Mouse (Mus musculus): Measurements from ENCODE around the gene Gpatch2.

Gene Gpatch2

DNA sequence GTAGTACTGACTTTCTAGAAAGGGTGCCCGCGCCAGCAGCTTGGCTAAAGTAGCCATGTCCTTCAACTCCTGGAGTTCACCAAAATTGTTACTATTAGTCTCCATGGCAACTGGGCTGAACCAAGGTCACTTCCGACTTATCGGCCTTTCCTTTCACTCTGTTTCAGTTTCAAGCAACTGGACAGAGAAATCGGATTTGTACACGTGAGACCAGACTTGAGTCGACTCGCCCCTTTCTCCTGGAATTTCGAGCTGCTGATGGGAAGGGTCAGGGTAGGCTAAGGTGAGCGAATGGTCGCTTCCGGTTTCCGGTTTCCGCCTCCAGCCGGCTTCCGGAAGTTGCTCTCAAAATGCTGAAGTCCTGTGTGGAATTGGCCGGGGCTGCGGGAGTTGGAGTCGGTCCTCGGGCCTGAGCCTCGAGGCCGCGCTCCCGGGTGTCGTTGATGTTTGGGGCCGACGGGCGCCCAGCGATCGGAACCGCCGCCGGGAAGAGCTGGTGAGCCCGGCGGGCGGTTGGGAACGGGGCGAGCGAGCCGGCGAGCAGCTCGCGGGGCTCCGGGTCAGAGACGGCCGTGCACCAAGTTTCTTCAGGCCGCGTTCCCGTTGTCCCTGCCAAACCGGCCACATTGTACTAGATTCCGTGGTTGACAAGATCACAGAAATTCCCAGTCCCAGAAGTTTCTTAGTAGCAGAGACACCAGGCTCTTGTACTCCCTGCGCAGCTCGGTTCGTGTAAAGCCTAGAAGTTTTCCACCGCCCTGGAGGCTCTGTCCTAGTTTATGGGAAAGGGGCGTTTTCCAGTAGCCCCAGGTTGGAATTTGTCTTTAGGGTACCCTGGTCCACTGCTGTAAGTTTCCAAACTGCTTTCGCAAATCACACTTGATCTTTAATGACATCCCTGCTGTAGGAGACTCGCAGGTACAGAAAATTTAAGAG lies at the start of gene Gpatch2, which contains the start of gene Spata17:
Gene Gpatch2, plus strand, starts transcription at position 328 of the 936 bp plus-strand sequence.
Gene Spata17, minus strand, starts transcription at position 285 of the 936 bp plus-strand sequence.
- in situ Hi-C loops (cut with MboI, MseI), result loop anchor here (25.0 kb wide), 1 partner anchor 1797 kb away; the partner anchor contains the start of gene Kctd3

DNA sequence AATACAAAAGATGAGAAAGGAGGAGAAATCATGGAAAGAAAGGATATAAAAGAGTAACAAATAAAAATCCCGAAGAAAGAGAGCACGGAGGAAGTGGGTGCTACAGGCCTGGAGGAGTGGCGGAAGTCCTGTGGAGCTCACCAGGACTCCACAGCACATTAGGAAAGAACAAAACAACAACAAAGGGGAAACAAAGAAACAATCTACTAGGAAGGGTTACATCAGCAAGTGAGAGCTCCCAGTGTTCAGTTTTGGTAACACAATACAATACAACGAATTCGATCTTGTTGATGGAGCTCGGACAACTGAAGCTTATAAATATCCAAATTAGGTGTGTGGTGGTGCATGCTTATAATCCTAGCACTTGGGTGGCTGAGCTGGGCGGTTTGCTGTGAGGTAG lies 45.7 kb upstream of the Gpatch2 start:
- in situ Hi-C loops (cut with MboI, MseI), result no loop called here

DNA sequence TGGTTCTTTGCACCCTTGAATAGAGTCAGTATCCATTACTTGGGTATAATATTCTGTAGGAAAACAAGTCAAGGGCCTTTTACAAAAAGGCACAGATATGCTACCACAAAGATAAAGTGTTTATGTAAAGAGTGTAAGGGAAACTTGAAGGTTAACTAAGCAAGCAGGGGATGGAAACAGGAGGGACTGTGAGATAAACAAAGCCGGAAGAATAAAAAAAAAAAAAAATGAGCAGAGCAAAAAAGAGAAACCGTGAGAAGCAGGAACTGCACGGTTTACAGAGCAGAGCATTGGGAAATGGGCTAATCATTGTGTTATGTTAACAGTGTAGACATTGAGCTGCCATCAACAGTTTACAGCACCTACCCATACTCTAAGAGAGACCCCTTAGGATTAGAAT lies 44.9 kb upstream of the Gpatch2 start:
- in situ Hi-C loops (cut with MboI, MseI), result no loop called here

DNA sequence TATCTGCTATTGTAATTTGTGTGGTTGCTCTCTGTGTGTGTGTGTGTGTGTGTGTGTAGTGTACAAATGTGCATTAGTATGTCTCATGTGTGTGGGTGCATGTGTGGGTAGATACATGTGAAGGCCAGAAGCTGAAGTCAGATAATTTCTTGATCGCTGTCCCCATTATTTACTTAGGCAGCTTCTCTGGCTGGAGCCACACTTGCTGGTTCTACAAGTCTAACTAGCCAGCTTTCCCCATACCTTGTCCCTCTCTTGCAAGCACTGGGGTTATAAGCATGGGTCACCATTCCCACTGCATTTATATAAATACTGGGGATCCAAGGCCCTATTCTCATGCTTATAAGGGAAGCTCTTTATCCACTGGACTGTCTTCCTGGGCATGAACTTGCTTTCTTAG lies 39.3 kb upstream of the Gpatch2 start:
- in situ Hi-C loops (cut with MboI, MseI), result no loop called here

DNA sequence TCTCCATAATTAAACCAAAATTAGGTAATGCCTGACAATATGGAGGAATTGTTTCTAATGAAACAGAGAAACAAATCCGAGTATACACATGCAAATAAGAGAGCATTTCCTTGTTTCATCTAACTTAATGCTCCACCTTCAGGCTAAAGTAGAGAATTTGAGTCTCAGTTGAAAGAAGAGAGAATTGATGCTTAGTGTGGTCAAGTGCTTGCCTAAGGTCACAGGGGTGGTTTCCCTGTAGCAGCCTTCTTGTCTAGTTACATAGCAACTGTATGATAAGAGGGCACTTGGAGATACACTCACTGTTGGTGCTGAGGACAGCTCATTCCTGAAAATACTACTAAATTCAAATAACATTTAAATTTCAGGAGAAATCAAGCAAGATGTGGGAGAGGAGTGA lies 36.8 kb upstream of the Gpatch2 start:
- in situ Hi-C loops (cut with MboI, MseI), result no loop called here

DNA sequence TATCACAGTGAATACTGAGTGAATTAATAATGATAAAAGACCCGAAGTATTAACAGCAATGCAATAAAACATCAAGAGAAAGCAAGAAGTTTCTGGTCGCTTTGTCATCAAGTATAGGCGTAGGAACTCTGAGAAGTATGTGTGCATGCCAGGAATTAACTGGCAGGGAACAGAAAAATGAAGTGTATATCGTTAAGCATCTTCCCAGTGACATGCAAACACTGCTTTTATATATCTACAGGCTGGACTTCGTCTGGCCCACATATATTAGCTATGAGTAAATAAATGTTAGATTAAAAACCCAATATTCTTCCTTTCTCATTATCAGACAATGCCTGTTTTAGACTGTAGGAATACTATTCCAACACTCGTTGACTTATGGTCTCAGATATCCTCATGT lies 9.8 kb upstream of the Gpatch2 start:
- in situ Hi-C loops (cut with MboI, MseI), result loop anchor here (25.0 kb wide), 1 partner anchor 1807 kb away; the partner anchor contains the start of gene Kctd3

DNA sequence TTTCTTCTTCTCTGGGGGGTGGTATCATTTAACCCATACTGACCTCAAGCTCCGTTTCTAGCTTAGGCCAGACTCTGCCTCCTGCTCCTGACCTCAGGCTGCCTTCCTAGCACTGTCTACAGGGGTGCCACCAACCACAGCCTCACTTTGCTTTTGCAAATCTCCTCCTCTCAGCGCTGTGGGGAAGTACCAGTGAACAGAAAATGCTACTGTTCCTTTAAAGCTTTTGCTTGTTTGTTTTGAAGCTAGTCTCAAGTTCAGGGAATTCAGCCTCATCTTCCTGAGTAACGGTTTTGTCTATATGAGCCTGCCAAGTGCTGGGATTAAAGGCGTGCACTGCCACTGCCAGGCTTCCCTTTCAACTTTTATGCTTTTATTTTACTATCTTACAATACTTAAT lies 5.8 kb upstream of the Gpatch2 start:
- in situ Hi-C loops (cut with MboI, MseI), result loop anchor here (25.0 kb wide), 1 partner anchor 1803 kb away; the partner anchor contains the start of gene Kctd3

DNA sequence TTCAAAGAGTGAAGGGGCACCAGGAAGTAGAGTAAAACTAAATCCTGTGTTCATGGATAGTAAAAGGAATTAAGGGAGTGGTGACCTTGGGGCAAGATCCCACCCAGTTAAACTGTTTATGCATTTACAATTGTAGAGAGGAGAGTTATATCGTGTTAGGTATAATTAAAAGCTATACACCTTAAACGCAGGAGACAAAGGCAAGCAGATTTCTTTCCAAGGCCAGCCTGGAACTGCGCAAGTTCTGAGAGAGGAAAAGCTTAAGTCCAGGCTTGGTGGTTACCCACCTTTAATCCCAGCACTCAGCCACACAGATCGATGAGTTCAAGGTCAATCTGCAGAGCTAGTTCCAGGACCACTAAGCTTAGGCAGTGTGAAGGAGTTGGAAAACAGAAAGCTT lies 4.6 kb upstream of the Gpatch2 start:
- in situ Hi-C loops (cut with MboI, MseI), result loop anchor here (25.0 kb wide), 1 partner anchor 1802 kb away; the partner anchor contains the start of gene Kctd3

DNA sequence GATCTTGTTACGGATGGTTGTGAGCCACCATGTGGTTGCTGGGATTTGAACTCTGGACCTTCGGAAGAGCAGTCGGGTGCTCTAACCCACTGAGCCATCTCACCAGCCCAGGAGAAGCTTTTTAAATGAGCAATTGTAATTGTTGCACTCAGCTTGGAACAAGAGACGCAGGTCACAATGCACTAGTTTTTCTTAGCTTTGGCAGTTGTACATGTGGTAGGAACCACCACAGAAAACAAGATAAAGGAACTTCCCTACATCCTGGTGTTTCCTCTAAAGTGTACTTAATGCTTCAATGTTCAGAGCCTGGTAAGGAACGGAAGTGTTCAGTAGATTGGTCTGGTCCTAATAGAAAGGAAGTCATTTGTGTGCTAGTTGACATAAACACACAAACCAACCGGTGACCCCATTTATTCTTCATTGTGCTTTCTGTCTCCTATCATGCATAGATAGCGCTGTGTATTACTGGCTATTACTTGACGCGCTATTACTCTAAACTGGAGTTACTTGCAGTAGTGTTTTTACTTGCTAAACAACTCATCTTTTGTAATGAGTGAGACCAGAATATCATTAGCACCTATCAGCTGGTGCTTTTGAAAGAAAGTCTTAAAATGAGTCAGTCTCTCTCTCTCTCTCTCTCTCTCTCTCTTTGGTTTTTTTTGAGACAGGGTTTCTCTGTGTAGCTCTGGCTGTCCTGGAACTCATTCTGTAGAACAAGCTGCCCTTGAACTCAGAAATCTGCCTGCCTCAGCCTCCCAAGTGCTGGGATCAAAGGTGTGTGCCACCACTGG lies 1.5 kb downstream of the Gpatch2 start:
- in situ Hi-C loops (cut with MboI, MseI), result loop anchor here (25.0 kb wide), 1 partner anchor 1795 kb away; the partner anchor contains the start of gene Kctd3

DNA sequence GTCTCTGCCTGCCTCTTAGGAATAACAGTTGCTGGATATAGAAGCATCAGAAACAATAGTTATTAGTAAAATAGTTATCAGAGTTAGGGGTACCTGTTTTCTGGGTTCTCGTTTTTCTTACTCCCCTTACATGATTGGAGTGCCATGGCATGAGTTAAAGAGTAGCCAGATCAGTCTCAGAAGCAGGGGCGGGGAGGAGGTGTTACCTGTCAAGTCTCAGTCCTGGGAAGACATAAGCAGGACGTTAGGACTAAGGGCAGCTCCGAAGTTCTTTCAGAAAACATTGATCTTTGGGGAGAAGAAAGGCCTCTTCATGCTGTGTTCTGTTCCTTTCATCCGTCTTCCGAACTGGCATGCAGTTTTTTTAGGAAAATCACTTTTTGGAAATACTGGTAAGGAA lies 5.4 kb downstream of the Gpatch2 start:
- in situ Hi-C loops (cut with MboI, MseI), result loop anchor here (25.0 kb wide), 1 partner anchor 1792 kb away; the partner anchor contains the start of gene Kctd3

DNA sequence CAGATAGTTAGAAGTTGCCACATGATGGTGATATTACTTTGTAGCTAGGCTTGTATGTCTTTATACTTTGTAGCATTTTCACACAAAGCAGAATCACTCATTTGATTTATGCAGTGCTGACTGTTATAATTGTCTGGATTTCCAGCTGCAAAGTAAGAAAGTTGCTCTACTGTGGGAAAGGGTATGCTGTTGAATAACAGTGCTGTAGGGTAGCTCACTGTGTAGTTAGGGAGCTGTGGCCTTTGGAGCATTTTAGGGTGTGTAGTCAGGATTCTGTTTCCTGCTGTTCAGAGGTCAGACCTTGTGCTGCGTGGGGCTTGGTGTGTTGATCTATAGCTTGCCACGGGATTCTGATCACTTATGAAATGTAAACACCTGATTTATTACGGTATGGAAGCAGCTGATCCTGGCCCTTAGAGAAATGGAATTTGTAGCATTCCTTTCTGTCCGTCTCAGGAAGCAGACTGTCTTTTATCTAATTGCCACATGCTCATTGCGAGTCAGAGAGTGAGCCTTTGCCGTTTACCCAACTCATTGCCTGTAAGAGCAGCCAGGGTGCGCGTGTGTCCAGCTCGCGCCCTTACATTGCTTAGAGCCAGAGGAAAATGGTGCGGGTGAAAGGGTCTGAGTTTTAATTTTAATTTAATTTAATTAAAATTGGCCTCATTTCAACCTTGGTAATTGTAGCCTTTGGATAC lies 11.2 kb downstream of the Gpatch2 start:
- in situ Hi-C loops (cut with MboI, MseI), result no loop called here

DNA sequence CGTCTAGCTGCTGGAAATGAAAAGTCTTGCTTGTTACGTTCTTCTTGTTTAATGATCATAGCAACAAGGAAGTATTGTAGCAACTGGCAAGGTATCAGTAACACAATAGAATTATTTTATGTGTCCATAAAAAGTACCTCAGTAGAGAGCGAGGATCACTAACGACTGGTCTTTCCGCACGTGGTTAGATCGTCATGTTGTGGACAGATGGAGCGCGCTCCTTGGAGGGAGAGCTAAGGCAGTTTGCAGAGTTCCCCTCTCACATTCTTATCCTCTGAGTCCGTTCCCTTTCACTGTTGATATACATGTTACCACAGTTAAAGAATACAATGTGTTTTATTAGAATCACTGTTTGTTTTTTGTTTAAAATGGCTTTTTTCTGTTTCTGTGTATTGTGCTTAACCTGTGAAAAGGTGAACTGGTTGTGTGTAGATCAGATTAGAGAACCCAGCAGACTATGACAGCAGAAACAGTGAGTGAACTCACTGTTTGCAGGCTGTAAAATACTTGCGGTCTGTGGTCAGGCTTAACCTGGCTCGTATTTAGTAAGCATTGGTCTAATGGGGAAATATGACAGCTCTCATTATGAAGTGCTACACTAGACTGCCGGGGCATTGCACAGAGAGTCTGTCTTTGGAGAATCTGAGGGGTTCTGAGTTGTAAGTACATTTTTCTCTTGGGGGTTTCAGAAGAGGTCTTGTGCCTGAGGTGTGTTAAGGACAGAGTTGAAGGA lies 13.3 kb downstream of the Gpatch2 start:
- in situ Hi-C loops (cut with MboI, MseI), result no loop called here

DNA sequence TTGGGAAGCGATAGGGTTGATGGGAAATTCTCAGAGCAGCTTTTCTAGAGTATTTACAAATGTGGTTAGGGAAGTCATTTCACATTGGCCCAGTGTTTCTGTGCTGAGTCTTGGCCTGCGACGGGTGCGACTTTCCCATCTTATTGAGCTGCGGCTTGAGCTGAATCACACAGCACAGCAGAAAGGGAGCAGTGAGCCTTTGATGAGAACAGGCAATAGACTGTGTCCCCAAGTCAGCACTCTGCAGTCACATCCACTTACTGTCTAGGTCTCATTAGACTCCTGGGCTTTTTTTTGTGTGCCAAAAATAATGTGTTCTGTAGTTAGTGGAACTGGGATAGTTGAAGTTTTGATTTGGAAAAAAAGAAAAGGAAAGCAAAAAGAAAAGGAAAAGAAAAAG lies 14.9 kb downstream of the Gpatch2 start:
- in situ Hi-C loops (cut with MboI, MseI), result no loop called here

DNA sequence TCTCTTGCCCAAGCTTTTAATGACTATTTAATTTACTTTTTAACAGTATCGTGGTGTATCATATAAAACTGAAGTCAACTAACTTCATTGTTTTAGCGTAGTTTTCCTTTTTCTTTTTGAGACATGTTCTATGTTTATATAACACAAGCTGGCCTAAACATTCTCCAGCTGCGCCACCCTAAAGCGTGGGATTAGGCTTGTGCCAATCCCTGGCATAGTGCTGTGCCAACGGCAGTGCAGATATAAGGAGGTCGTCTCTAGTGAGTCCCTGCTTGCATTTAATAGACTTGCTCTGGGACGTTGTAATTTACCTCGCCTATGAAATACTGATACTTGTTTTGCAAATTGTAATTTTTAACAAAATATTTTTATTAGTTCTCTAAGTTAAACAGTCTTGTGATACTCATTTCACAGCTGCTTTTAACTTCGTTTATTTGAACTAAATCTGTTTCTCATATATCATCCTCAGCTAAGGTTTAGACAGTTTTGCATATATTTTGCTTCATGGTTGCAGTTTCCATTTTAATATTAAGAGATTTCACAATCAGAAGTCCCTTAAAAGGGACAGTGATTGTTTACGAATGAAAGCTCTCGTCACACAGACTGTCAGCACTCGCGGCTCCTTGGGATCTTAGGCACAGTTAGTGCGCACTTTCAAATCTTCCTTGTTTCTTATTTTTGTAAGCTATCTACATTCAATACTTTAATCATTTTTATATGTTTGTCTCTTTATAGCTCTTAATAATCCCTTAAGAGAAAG lies 17.1 kb downstream of the Gpatch2 start:
- in situ Hi-C loops (cut with MboI, MseI), result no loop called here

DNA sequence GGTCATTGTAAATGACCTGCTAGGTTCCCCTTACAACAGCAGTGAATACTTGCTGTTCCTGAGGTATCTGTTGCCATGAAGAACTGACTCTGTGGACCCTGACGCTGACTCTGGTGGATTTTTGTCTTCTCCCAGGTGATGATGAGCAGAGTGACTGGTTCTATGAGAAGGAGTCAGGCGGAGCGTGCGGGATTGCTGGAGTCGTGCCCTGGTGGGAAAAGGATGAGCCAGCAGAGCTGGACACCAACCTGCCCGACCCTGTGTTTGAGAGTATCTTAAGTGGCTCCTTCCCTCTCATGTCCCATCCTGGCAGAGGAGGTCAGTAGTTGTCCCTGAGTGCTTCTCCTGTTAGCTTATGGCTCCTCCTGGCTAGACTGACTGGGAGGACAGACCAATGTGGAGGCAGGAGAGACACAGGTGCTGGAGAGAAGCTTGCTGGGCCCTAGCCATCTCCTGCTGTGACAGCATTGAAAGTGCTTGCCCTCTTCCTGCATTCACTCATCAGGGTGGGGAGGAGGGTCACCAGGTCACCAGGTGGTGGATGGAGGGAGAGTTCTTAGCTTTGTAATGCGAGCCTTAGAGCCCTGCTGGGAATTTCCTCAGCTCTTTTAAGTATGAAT lies 17.8 kb downstream of the Gpatch2 start:
- in situ Hi-C loops (cut with MboI, MseI), result no loop called here

DNA sequence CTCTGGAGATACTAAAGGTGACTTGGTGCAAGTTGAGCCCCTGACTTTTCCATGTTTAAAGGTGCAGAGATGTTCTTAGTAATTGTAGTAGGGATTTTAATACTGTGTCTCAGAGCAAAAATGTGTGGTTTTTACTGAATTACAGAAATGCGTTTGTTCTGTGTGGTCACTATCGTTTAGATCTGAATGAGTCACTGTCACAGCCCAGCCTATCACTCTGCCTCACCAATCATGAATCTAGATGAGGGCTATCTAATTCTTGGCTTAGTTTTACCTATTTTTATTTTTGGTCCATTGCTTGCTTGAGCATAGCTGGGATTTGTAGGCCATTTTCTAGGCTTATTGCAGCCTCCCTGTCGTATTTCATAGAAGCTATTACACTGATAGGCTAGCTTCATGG lies 19.9 kb downstream of the Gpatch2 start:
- in situ Hi-C loops (cut with MboI, MseI), result no loop called here

DNA sequence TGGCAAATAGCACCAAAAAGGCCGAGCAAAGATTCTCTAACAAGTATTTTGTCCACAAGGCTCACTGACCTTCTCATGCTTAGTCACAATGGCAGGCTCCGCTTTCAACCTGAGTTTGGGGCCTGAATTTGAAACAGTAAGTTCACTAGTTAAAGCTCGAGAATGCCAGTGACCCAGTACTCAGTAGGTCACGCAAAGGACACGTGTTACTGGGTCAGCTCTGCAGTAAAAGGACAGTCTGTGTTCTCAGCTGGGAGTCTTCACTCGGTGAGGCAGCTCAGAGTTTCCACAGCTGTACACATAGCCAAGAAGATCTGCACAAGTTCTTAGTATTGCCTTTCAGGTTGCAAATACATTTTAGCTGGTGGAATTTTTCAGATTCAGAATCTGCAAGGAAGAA lies 21.0 kb downstream of the Gpatch2 start:
- in situ Hi-C loops (cut with MboI, MseI), result no loop called here

DNA sequence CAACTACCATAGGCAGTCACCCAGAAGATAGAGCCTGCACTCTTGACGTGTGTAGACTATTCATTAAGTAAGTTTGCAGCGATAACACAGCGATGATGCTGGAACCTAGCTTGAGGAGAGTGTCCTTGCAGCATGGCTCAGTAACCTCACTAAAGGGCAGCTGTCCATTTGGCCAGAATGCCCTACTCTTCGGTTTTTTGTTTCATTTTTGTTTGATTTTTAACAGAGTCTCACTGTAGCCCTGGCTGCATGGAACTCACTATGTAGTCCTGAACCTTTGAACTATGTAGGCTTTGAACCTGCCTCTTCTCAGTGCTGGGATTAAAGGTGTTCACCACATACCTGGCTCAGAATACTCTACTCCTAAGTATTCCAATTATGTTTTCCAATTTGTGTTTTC lies 22.8 kb downstream of the Gpatch2 start:
- in situ Hi-C loops (cut with MboI, MseI), result no loop called here

DNA sequence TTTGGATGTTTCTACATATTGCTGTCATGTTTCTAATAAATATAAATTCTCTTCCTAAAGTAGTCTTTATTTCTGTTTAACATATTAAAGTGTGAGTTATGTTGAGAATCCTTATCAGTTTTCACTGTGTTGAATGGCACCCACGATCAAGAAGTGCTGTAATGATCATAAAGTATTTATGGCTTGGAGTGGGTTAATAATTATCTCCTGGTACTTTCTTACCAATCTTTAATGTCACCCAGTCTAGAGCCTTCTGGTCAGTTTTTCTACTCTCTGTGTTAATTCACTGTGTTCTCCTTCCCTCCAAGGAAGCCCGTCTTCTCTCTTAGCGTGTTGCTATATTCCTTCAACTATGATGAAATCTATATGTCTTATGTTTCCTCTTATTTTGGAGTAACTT lies 25.0 kb downstream of the Gpatch2 start:
- in situ Hi-C loops (cut with MboI, MseI), result no loop called here

DNA sequence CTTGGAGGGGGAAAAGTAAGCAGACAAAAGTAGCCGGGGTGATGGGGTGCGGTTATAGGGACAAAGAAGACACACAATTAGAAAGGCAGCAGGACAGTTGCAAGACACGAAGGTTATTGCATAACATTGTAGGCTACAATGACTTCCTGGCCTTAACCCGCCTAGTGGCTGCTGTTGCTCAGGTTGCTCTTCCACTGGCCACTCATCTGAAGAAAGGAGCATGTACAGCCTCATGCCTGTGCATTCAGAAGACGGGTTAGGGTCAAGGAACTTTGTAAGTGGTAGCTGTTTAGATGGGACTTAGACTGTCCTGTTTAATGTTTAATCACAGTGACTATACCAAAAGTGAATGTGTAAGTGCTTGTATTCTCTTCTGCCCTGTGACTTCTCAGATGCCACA lies 26.0 kb downstream of the Gpatch2 start:
- in situ Hi-C loops (cut with MboI, MseI), result no loop called here
